ENCODE assay signal across 25 mouse cellular contexts in the genomic region with DNA sequence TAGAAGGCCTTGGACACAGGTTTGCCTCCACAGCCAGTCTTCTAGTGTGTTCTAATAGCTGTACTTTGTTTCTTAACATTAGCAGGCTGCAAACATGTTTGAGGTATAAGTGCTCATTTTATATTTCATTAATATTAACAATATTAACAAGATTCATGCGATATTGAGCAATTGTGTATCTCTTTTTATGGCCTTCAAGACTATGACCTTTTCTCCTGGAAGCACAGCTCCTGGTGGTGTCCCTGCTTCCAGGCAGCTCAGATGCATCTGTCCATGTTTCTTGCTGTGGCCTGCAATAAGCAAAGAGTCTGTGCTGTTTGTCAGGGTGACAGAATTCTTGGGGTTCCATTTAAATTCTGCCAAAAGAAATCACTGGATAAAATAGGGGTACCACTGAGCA. TPM values are rescaled to one million over a fixed set of nuclear protein-coding genes. Genes with fewer than 3 reads are reported as not detected.
"Had no signal": no experiment of that assay in that cellular context is flagged by ENCODE, and none has a peak within 500 bp of the region (broad histone marks: within the 10 kb centered on the region; RNA-seq: fewer than 3 reads in every experiment).

No protein-coding gene starts in this region.

- H3K27ac ChIP-seq: neural tube, embryonic 12.5 days; neural tube, embryonic 13.5 days; neural tube, embryonic 15.5 days; stomach, embryonic 15.5 days; stomach, postnatal 0 days had no signal

- H3K4me1 ChIP-seq: neural tube, embryonic 12.5 days; neural tube, embryonic 13.5 days; neural tube, embryonic 15.5 days; stomach, embryonic 15.5 days had no signal

- H3K4me2 ChIP-seq: neural tube, embryonic 12.5 days; neural tube, embryonic 13.5 days; neural tube, embryonic 15.5 days; stomach, embryonic 15.5 days had no signal

- H3K36me3 ChIP-seq: neural tube, embryonic 12.5 days; neural tube, embryonic 13.5 days; neural tube, embryonic 15.5 days; stomach, embryonic 15.5 days had no signal

- H3K4me3 ChIP-seq: neural tube, embryonic 12.5 days; neural tube, embryonic 13.5 days; neural tube, embryonic 15.5 days; stomach, embryonic 15.5 days had no signal

- H3K27me3 ChIP-seq: neural tube, embryonic 12.5 days; neural tube, embryonic 13.5 days; neural tube, embryonic 15.5 days; stomach, embryonic 15.5 days had no signal

- DNase-seq: retina, postnatal 1 day; right cerebral cortex, adult 18-20 months; right cerebral cortex, postnatal 14 days; right cerebral cortex, postnatal 25 days; right cerebral cortex, postnatal 4 days; spleen, adult 18-20 months; thymus, adult 18-20 months; thymus, adult 2 months; thymus, postnatal 14 days; thymus, postnatal 25 days; thymus, postnatal 36 days; thymus, postnatal 4 days had no signal

- H3K9ac ChIP-seq: neural tube, embryonic 12.5 days; neural tube, embryonic 13.5 days; neural tube, embryonic 15.5 days; stomach, embryonic 15.5 days had no signal

- H3K9me3 ChIP-seq: neural tube, embryonic 12.5 days; neural tube, embryonic 13.5 days; neural tube, embryonic 15.5 days; stomach, embryonic 15.5 days had no signal

RNA-seq across cellular contexts. Expression of gene Adh4, which starts 5.7 kb away (rescaled TPM):
- total RNA-seq: neutrophil, adult 5-6 weeks had no signal
- polyA plus RNA-seq: neural tube, embryonic 11.5 days; neural tube, embryonic 12.5 days; neural tube, embryonic 13.5 days; neural tube, embryonic 14.5 days; neural tube, embryonic 15.5 days; spleen, adult 2 months; stomach, embryonic 14.5 days; stomach, embryonic 15.5 days; stomach, embryonic 16.5 days; stomach, postnatal 0 days; thymus, adult 2 months; thymus, postnatal 0 days; urinary bladder, adult 2 months had no signal
